Mouse (Mus musculus) neural tube, embryonic 11.5 days (tissue): Measurements from ENCODE around the gene Trmt10a. TPM values are rescaled to one million over a fixed set of nuclear protein-coding genes. Genes with fewer than 3 reads are reported as not detected.

ENCODE experiments used
- ATAC-seq: fragments of 200-750 bp; cut with Nextera tagmentation; 2 replicates; pipeline ENCODE4 v1.8.0; 2017; ENCODE audit warnings: moderate number of reproducible peaks, mild to moderate bottlenecking, moderate TSS enrichment, moderate library complexity; ENCODE audit not compliant: insufficient read depth, low FRiP score, low TSS enrichment
- DNase-seq: peaks from one replicate; pipeline ENCODE4 v3.0.0-alpha.2; 2015; ENCODE audit warnings: low spot score
- H3K27ac ChIP-seq: fragments of 300-500 bp; sonication (generic); 2 replicates; pipeline ENCODE4 v1.5.1; 2014; ENCODE audit warnings: low read depth, mild to moderate bottlenecking, low read length
- H3K27me3 ChIP-seq: fragments of 300-500 bp; sonication (generic); 2 replicates; pipeline ENCODE4 v1.6.1; 2014; ENCODE audit warnings: mild to moderate bottlenecking, low read length, mixed read lengths; ENCODE audit not compliant: control insufficient read depth, insufficient read depth
- H3K36me3 ChIP-seq: fragments of 300-500 bp; sonication (generic); 2 replicates; pipeline ENCODE4 v1.6.1; 2014; ENCODE audit warnings: mild to moderate bottlenecking, low read length, moderate library complexity, mixed read lengths; ENCODE audit not compliant: control insufficient read depth, insufficient read depth
- H3K4me1 ChIP-seq: fragments of 300-500 bp; sonication (generic); 2 replicates; pipeline ENCODE4 v1.6.1; 2014; ENCODE audit warnings: low read length, mixed read lengths; ENCODE audit not compliant: control insufficient read depth, insufficient read depth
- H3K4me2 ChIP-seq: fragments of 300-500 bp; sonication (generic); 2 replicates; pipeline ENCODE4 v1.6.1; 2014; ENCODE audit warnings: low read depth, mild to moderate bottlenecking, moderate library complexity
- H3K4me3 ChIP-seq: fragments of 300-500 bp; sonication (generic); 2 replicates; pipeline ENCODE4 v1.5.1; 2014; ENCODE audit warnings: low read depth, low read length
- H3K9ac ChIP-seq: fragments of 300-500 bp; sonication (generic); 2 replicates; pipeline ENCODE4 v1.6.1; 2014; ENCODE audit warnings: mild to moderate bottlenecking, low read length
- H3K9me3 ChIP-seq: fragments of 300-500 bp; sonication (generic); 2 replicates; pipeline ENCODE4 v1.6.1; 2016; ENCODE audit warnings: low read length; ENCODE audit not compliant: control insufficient read depth
- WGBS: fragments of 180-500 bp; shearing (Covaris S2); extraction: QIAGEN DNeasy Blood & Tissue Kit; methylation state at CpG from one replicate; pipeline ENCODE4 v1.1.7; 2014; 5-methylcytosine and 5-hydroxymethylcytosine counted together
- polyA plus RNA-seq: library from polyadenylated mRNA; unstranded; fragments of >200 nt; fragmentation: Nextera tagmentation; extraction: Ambion mirVana; gene quantifications from 2 replicates; pipeline ENCODE4 v1.2.1, GENCODE M21; 2014

Trmt10a gene
- polyA plus RNA-seq, 1 experiment from 2014 or later = 17.0 TPM

DNA sequence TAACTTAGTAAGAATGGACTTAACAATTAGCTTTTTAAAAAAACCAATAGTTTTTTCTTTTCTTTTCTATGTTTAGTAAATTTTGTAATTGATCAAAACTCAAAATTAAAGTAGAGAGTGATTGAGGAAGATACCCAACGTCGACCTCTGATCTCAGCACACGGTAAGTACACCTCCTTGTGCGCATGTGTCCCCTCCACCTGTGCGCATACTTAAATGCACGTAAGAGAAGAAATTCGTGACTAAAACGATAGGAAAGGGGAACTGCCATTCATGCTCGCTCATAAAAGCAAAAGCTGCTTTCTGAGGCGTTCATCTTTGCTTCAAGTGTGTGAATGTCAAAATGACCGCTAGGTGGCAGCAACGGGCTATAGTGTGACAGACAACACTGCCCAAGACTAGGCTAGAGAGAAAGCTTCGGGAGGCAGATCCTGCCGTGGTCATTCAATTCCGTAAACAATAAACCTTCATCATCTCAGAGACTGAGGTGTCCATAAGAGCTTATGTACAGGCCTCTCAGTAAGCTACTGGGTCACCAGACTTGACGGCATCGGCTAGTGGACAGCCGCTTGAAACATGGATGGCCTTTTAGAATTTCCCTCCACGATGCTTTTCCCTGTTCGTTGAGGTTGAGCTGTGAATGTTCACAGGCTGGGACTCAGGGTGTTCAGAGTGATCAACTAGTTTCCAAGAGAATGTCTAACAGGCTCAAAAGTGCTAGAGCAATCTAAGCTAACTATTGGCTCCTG, 54.9 kb downstream of the Trmt10a start:
- WGBS = 33% methylated on average over 20 of the region's 20 CpGs
- Histone ChIP-seq H3K9ac (peak overlapping the region; percentile 51), H3K4me2 (peak overlapping the region; percentile 40), H3K27me3 (no peaks in the 10 kb centered on the region), H3K4me1 (no peaks in the 10 kb centered on the region), H3K4me3 (no peak overlapping the region), H3K36me3 (no peaks in the 10 kb centered on the region), H3K27ac (no peak overlapping the region), H3K9me3 (no peaks in the 10 kb centered on the region)
- peak; percentile 85 for ATAC-seq
- DNase-seq = peak; percentile 89

GRCm38 (mm10) chr3:138198722-138199068, 55.4 kb downstream of the Trmt10a start:
- WGBS = 72% methylated on average over 7 of the region's 7 CpGs
- no peak overlapping the region for H3K4me2 ChIP-seq
- no peaks in the 10 kb centered on the region for H3K9me3 ChIP-seq
- no peak for DNase-seq
- no peaks in the 10 kb centered on the region for H3K36me3 ChIP-seq
- H3K27ac ChIP-seq = no peak overlapping the region
- no peaks in the 10 kb centered on the region for H3K27me3 ChIP-seq
- H3K4me1 ChIP-seq = no peaks in the 10 kb centered on the region
- peak; percentile 42; the same call in 1 of the 2 replicates for ATAC-seq
- H3K4me3 ChIP-seq = no peak overlapping the region
- no peak overlapping the region for H3K9ac ChIP-seq

DNA sequence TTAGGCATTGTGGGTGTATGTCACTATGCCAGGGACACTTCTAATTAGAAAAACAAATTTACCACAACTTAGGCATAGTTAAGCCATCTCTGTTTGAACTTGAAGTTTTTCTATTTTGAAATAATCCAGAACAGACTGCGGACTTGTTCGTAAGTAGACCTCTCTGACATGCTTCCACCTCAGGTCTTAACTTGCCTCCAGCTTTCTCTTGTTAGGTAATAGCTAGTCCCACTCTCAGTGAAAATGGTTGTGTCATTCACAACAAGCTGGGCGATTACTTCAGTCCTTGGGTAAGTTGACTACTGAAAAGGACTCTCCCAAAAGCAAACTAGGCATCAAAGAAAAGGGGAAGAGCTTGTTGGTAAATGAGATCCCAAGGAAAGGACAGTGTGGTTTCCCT, 65.6 kb downstream of the Trmt10a start:
- H3K36me3 ChIP-seq = no peaks in the 10 kb centered on the region
- H3K4me3 ChIP-seq = no peak overlapping the region
- 92% methylated on average over 3 of the region's 3 CpGs for WGBS
- no peak overlapping the region for H3K27ac ChIP-seq
- ATAC-seq = no peak
- H3K4me1 ChIP-seq = no peaks in the 10 kb centered on the region
- no peak overlapping the region for H3K4me2 ChIP-seq
- DNase-seq = no peak
- H3K27me3 ChIP-seq = no peaks in the 10 kb centered on the region
- no peaks in the 10 kb centered on the region for H3K9me3 ChIP-seq
- H3K9ac ChIP-seq = no peak overlapping the region

Other genes with a start within 250 kb of the Trmt10a start
- 94.8 and 97.7 TPM in 2 replicates for gene Lamtor3, start 224.9 kb upstream of the Trmt10a start, polyA plus RNA-seq
- 1.6 and 2.6 TPM in 2 replicates for gene Dapp1, start 161.9 kb upstream of the Trmt10a start, polyA plus RNA-seq
- gene 1110002E22Rik, start 78.4 kb upstream of the Trmt10a start, polyA plus RNA-seq = 0.21 and 0.42 TPM in 2 replicates
- gene Gm5105, start 76.1 kb upstream of the Trmt10a start, polyA plus RNA-seq = not detected in 2 replicates
- 7.5 and 7.8 TPM in 2 replicates for gene Mttp, start 1.5 kb downstream of the Trmt10a start, polyA plus RNA-seq
- not detected in 2 replicates for gene 4930579F01Rik, start 50.4 kb downstream of the Trmt10a start, polyA plus RNA-seq
- 0.13 TPM in 1 of 2 replicates, not detected in the other for gene Adh7, start 74.3 kb downstream of the Trmt10a start, polyA plus RNA-seq
- 1.9 and 2.1 TPM in 2 replicates for gene Adh1, start 117.5 kb downstream of the Trmt10a start, polyA plus RNA-seq
- gene Adh6a, start 169.8 kb downstream of the Trmt10a start, polyA plus RNA-seq = not detected in 2 replicates
- 0.53 and 0.68 TPM in 2 replicates for gene Adh6b, start 198.3 kb downstream of the Trmt10a start, polyA plus RNA-seq